Mouse (Mus musculus): ENCODE measurements around the gene Aamp. TPM values are rescaled to one million over a fixed set of nuclear protein-coding genes. Genes with fewer than 3 reads are reported as not detected.

Gene Aamp
- total RNA-seq, 2 experiments from 2014 or later: 158 to 197 TPM

- DNase-seq (ENCODE audit: low spot score in 2 of 2): no peak
Observed at GRCm38 (mm10) chr1:74240311-74240710, 44.2 kb downstream of the Aamp start.

- no peak for DNase-seq (ENCODE audit: low spot score in 2 of 2)
Observed at GRCm38 (mm10) chr1:74239618-74240017, 44.9 kb downstream of the Aamp start.

GRCm38 (mm10) chr1:74239162-74239561 is 45.4 kb downstream of the Aamp start:
- no peak for DNase-seq (ENCODE audit: low spot score in 2 of 2)

- DNase-seq (ENCODE audit: low spot score in 2 of 2): no peak
Observed at GRCm38 (mm10) chr1:74238136-74238535, 46.4 kb downstream of the Aamp start.

- no peak for DNase-seq (ENCODE audit: low spot score in 2 of 2)
Observed at GRCm38 (mm10) chr1:74237671-74238070, 46.9 kb downstream of the Aamp start.

- DNase-seq (ENCODE audit: low spot score in 2 of 2): peak in 1 of 2 experiments; percentile 33
Observed at GRCm38 (mm10) chr1:74236590-74237317, 47.8 kb downstream of the Aamp start.

GRCm38 (mm10) chr1:74235938-74236589 is 48.5 kb downstream of the Aamp start, which contains the start of gene Arpc2:
TSS of gene Arpc2 (plus strand) at chr1:74236084.
- DNase-seq (ENCODE audit: low spot score in 2 of 2): peak; percentile 97 to 99

GRCm38 (mm10) chr1:74230992-74231391 is 53.5 kb downstream of the Aamp start:
- no peak for DNase-seq (ENCODE audit: low spot score in 2 of 2)

GRCm38 (mm10) chr1:74229942-74230341 is 54.6 kb downstream of the Aamp start:
- no peak for DNase-seq (ENCODE audit: low spot score in 2 of 2)

Other genes starting within 250 kb of the Aamp start
- gene Tns1, start 160.3 kb downstream of the Aamp start, total RNA-seq (2021): 100 to 1,000 TPM; 389 to 450 TPM
- gene Rufy4, start 159.2 kb downstream of the Aamp start, total RNA-seq (2021): 1 to 10 TPM; 1.3 to 2.0 TPM
- gene Cxcr2, start 130.7 kb downstream of the Aamp start, total RNA-seq (2021): under 1 TPM in 1 of 2 experiments, not detected in 1; 0.13 TPM
- not detected for gene Cxcr1, start 90.1 kb downstream of the Aamp start, total RNA-seq (2021)
- 100 to 1,000 TPM; 174 to 191 TPM for gene Arpc2, start 48.7 kb downstream of the Aamp start, total RNA-seq (2021)
- gene Gpbar1, start 6.2 kb downstream of the Aamp start, total RNA-seq (2021): not detected
- gene Pnkd, start 192 bp upstream of the Aamp start, total RNA-seq (2021): 10 to 100 TPM; 68.2 to 83.0 TPM
- 100 to 1,000 TPM; 106 to 113 TPM for gene Tmbim1, start 20.9 kb upstream of the Aamp start, total RNA-seq (2021)
- under 1 TPM; 0.33 to 0.35 TPM for gene Catip, start 77.4 kb upstream of the Aamp start, total RNA-seq (2021)
- gene Slc11a1, start 90.5 kb upstream of the Aamp start, total RNA-seq (2021): 10 to 100 TPM in 1 of 2 experiments, 1 to 10 TPM in 1; 9.5 to 20.5 TPM
- 100 to 1,000 TPM; 133 to 136 TPM for gene Ctdsp1, start 106.8 kb upstream of the Aamp start, total RNA-seq (2021)
- gene Vil1, start 124.6 kb upstream of the Aamp start, total RNA-seq (2021): 1 to 10 TPM; 1.8 to 1.9 TPM
- 10 to 100 TPM; 22.9 to 25.8 TPM for gene Cnot9, start 221.3 kb upstream of the Aamp start, total RNA-seq (2021)